Mouse (Mus musculus) gastrocnemius, postnatal 4 days (tissue): ENCODE measurements at regions not wholly inside any gene's neighbourhood (a gene's known extent, or its start where the extent isn't known, plus 50 kb on each side); places are given as distances from the start of the nearest gene placed in this dataset.

ENCODE experiments used
- DNase-seq, 2 experiments: peaks; one replicate each; pipeline ENCODE4 v3.0.0; 2021 to 2022; ENCODE audit warnings: low spot score in 2 of 2, mixed read lengths in 2 of 2

- no peak for DNase-seq
Observed at GRCm38 (mm10) chr14:28765201-28765600, 252.8 kb upstream of the Lrtm1 start.

GRCm38 (mm10) chr14:28773068-28773467 lies 244.9 kb upstream of the Lrtm1 start:
- no peak for DNase-seq

- DNase-seq: no peak
Observed at GRCm38 (mm10) chr14:28775686-28776085, 242.3 kb upstream of the Lrtm1 start.

- DNase-seq: no peak
Observed at GRCm38 (mm10) chr14:28777791-28778190, 240.2 kb upstream of the Lrtm1 start.

GRCm38 (mm10) chr14:28781660-28782059 lies 236.3 kb upstream of the Lrtm1 start:
- DNase-seq: no peak

- no peak for DNase-seq
Observed at GRCm38 (mm10) chr14:28784106-28784633, 233.8 kb upstream of the Lrtm1 start.

- no peak for DNase-seq
Observed at GRCm38 (mm10) chr14:28798290-28798689, 219.7 kb upstream of the Lrtm1 start.

- DNase-seq: no peak
Observed at GRCm38 (mm10) chr14:28801681-28802080, 216.3 kb upstream of the Lrtm1 start.

- no peak for DNase-seq
Observed at GRCm38 (mm10) chr14:28802126-28802525, 215.9 kb upstream of the Lrtm1 start.

- DNase-seq: no peak
Observed at GRCm38 (mm10) chr14:28808094-28808493, 209.9 kb upstream of the Lrtm1 start.

- DNase-seq: no peak
Observed at GRCm38 (mm10) chr14:28809355-28809754, 208.7 kb upstream of the Lrtm1 start.

- no peak for DNase-seq
Observed at GRCm38 (mm10) chr14:28820970-28821369, 197.0 kb upstream of the Lrtm1 start.

- no peak for DNase-seq
Observed at GRCm38 (mm10) chr14:28827186-28827585, 190.8 kb upstream of the Lrtm1 start.

GRCm38 (mm10) chr14:28837117-28837516 lies 180.9 kb upstream of the Lrtm1 start:
- DNase-seq: no peak

GRCm38 (mm10) chr14:28848831-28849590 lies 169.0 kb upstream of the Lrtm1 start:
- DNase-seq: no peak
